Mouse (Mus musculus): Measurements from ENCODE around the gene Dock6. TPM values are rescaled to one million over a fixed set of nuclear protein-coding genes. Genes with fewer than 3 reads are reported as not detected.

Dock6 gene
- polyA plus RNA-seq, 1 experiment, result 42.3 TPM

GRCm38 (mm10) chr9:21837690-21838089, 14.7 kb downstream of the Dock6 start:
- Histone ChIP-seq H3K4me1 (ENCODE audit: control insufficient read depth, insufficient read depth, low read length) (no peaks in the 10 kb centered on the region), H3K4me3 (ENCODE audit: insufficient read depth, low read length) (no peak overlapping the region), H3K27ac (ENCODE audit: insufficient read depth, low read length) (no peak overlapping the region)
- TF ChIP-seq CTCF (IDR thresholded peaks at IDR 0.05; ENCODE audit: extremely low read depth, insufficient read depth, low read length), result no peak
- TF ChIP-seq POLR2A (IDR thresholded peaks at IDR 0.05; ENCODE audit: extremely low read depth, insufficient read depth, low read length), result no peak

GRCm38 (mm10) chr9:21835258-21835912, 17.1 kb downstream of the Dock6 start, which contains the start of gene Angptl8:
Gene Angptl8, plus strand, starts transcription at chr9:21835510.
- Histone ChIP-seq H3K4me3 (ENCODE audit: insufficient read depth, low read length) (no peak within 1 kb of the TSS), H3K27ac (ENCODE audit: insufficient read depth, low read length) (no peak within 1 kb of the TSS), H3K4me1 (ENCODE audit: control insufficient read depth, insufficient read depth, low read length) (no peaks in the 10 kb centered on the region)
- TF ChIP-seq POLR2A (IDR thresholded peaks at IDR 0.05; ENCODE audit: extremely low read depth, insufficient read depth, low read length) (no peak), CTCF (IDR thresholded peaks at IDR 0.05; ENCODE audit: extremely low read depth, insufficient read depth, low read length) (no peak)

- no peaks in the 10 kb centered on the region for H3K4me1 ChIP-seq (ENCODE audit: control insufficient read depth, insufficient read depth, low read length)
- TF ChIP-seq CTCF (IDR thresholded peaks at IDR 0.05; ENCODE audit: extremely low read depth, insufficient read depth, low read length) (no peak), POLR2A (IDR thresholded peaks at IDR 0.05; ENCODE audit: extremely low read depth, insufficient read depth, low read length) (no peak)
- H3K27ac ChIP-seq (ENCODE audit: insufficient read depth, low read length), result no peak overlapping the region
- H3K4me3 ChIP-seq (ENCODE audit: insufficient read depth, low read length), result no peak overlapping the region
Measured at GRCm38 (mm10) chr9:21831558-21832240, 20.7 kb downstream of the Dock6 start.

GRCm38 (mm10) chr9:21830936-21831335, 21.5 kb downstream of the Dock6 start:
- Histone ChIP-seq H3K27ac (ENCODE audit: insufficient read depth, low read length) (no peak overlapping the region), H3K4me3 (ENCODE audit: insufficient read depth, low read length) (no peak overlapping the region), H3K4me1 (ENCODE audit: control insufficient read depth, insufficient read depth, low read length) (no peaks in the 10 kb centered on the region)
- TF ChIP-seq CTCF (IDR thresholded peaks at IDR 0.05; ENCODE audit: extremely low read depth, insufficient read depth, low read length), result no peak
- TF ChIP-seq POLR2A (IDR thresholded peaks at IDR 0.05; ENCODE audit: extremely low read depth, insufficient read depth, low read length), result no peak

- TF ChIP-seq POLR2A (IDR thresholded peaks at IDR 0.05; ENCODE audit: extremely low read depth, insufficient read depth, low read length), result no peak
- TF ChIP-seq CTCF (IDR thresholded peaks at IDR 0.05; ENCODE audit: extremely low read depth, insufficient read depth, low read length), result no peak
- H3K4me1 ChIP-seq (ENCODE audit: control insufficient read depth, insufficient read depth, low read length), result no peaks in the 10 kb centered on the region
- H3K27ac ChIP-seq (ENCODE audit: insufficient read depth, low read length), result no peak overlapping the region
- H3K4me3 ChIP-seq (ENCODE audit: insufficient read depth, low read length), result no peak overlapping the region
Measured at GRCm38 (mm10) chr9:21830461-21830850, 22.0 kb downstream of the Dock6 start.

GRCm38 (mm10) chr9:21829834-21830460, 22.5 kb downstream of the Dock6 start:
- H3K27ac ChIP-seq (ENCODE audit: insufficient read depth, low read length), result no peak overlapping the region
- TF ChIP-seq CTCF (IDR thresholded peaks at IDR 0.05; ENCODE audit: extremely low read depth, insufficient read depth, low read length), result no peak
- no peak for TF ChIP-seq POLR2A (IDR thresholded peaks at IDR 0.05; ENCODE audit: extremely low read depth, insufficient read depth, low read length)
- no peaks in the 10 kb centered on the region for H3K4me1 ChIP-seq (ENCODE audit: control insufficient read depth, insufficient read depth, low read length)
- no peak overlapping the region for H3K4me3 ChIP-seq (ENCODE audit: insufficient read depth, low read length)

GRCm38 (mm10) chr9:21824366-21824765, 28.1 kb downstream of the Dock6 start:
- Histone ChIP-seq H3K4me1 (ENCODE audit: control insufficient read depth, insufficient read depth, low read length) (no peaks in the 10 kb centered on the region), H3K27ac (ENCODE audit: insufficient read depth, low read length) (no peak overlapping the region), H3K4me3 (ENCODE audit: insufficient read depth, low read length) (no peak overlapping the region)
- no peak for TF ChIP-seq CTCF (IDR thresholded peaks at IDR 0.05; ENCODE audit: extremely low read depth, insufficient read depth, low read length)
- no peak for TF ChIP-seq POLR2A (IDR thresholded peaks at IDR 0.05; ENCODE audit: extremely low read depth, insufficient read depth, low read length)

- H3K4me3 ChIP-seq (ENCODE audit: insufficient read depth, low read length), result no peak overlapping the region
- no peaks in the 10 kb centered on the region for H3K4me1 ChIP-seq (ENCODE audit: control insufficient read depth, insufficient read depth, low read length)
- H3K27ac ChIP-seq (ENCODE audit: insufficient read depth, low read length), result no peak overlapping the region
- no peak for TF ChIP-seq POLR2A (IDR thresholded peaks at IDR 0.05; ENCODE audit: extremely low read depth, insufficient read depth, low read length)
- TF ChIP-seq CTCF (IDR thresholded peaks at IDR 0.05; ENCODE audit: extremely low read depth, insufficient read depth, low read length), result no peak
Measured at GRCm38 (mm10) chr9:21823957-21824356, 28.5 kb downstream of the Dock6 start.

GRCm38 (mm10) chr9:21822686-21823085, 29.7 kb downstream of the Dock6 start:
- no peak for TF ChIP-seq CTCF (IDR thresholded peaks at IDR 0.05; ENCODE audit: extremely low read depth, insufficient read depth, low read length)
- no peak for TF ChIP-seq POLR2A (IDR thresholded peaks at IDR 0.05; ENCODE audit: extremely low read depth, insufficient read depth, low read length)
- no peak overlapping the region for H3K4me3 ChIP-seq (ENCODE audit: insufficient read depth, low read length)
- no peak overlapping the region for H3K27ac ChIP-seq (ENCODE audit: insufficient read depth, low read length)
- H3K4me1 ChIP-seq (ENCODE audit: control insufficient read depth, insufficient read depth, low read length), result no peaks in the 10 kb centered on the region
